Mouse (Mus musculus) stomach, postnatal 0 days (tissue): ENCODE measurements around the gene Chmp6. TPM values are rescaled to one million over a fixed set of nuclear protein-coding genes. Genes with fewer than 3 reads are reported as not detected.

Experiments
- ATAC-seq: fragments of 200-750 bp; cut with Nextera tagmentation; 2 replicates; pipeline ENCODE4 v1.8.0; 2017; ENCODE audit not compliant: low FRiP score, low TSS enrichment
- DNase-seq: peaks from one replicate; pipeline ENCODE4 v3.0.0-alpha.2; 2016; ENCODE audit warnings: low spot score
- H3K27ac ChIP-seq: fragments of 300-500 bp; sonication (generic); replicated peaks from 2 replicates; pipeline ENCODE4 v1.5.1; 2014; ENCODE audit warnings: mild to moderate bottlenecking, control low read depth
- H3K27me3 ChIP-seq: fragments of 300-500 bp; sonication (generic); 2 replicates; pipeline ENCODE4 v1.6.1; 2014; ENCODE audit warnings: low read length; ENCODE audit not compliant: control insufficient read depth, insufficient read depth
- H3K36me3 ChIP-seq: fragments of 300-500 bp; sonication (generic); 2 replicates; pipeline ENCODE4 v1.6.1; 2014; ENCODE audit warnings: low read length, mixed read lengths; ENCODE audit not compliant: control insufficient read depth, insufficient read depth
- H3K4me1 ChIP-seq: fragments of 300-500 bp; sonication (generic); replicated peaks from 2 replicates; pipeline ENCODE4 v1.6.1; 2014; ENCODE audit warnings: antibody characterized with exemption; ENCODE audit not compliant: control insufficient read depth, insufficient read depth
- H3K4me2 ChIP-seq: fragments of 300-500 bp; sonication (generic); replicated peaks from 2 replicates; pipeline ENCODE4 v1.6.1; 2014; ENCODE audit warnings: low read depth, mild to moderate bottlenecking, control low read depth, moderate library complexity
- H3K4me3 ChIP-seq: fragments of 300-500 bp; sonication (generic); 2 replicates; pipeline ENCODE4 v1.5.1; 2014; ENCODE audit warnings: low read depth, low read length, control low read depth
- H3K9ac ChIP-seq: fragments of 300-500 bp; sonication (generic); 2 replicates; pipeline ENCODE4 v1.6.1; 2014; ENCODE audit warnings: mild to moderate bottlenecking, low read length, control low read depth, mixed read lengths
- H3K9me3 ChIP-seq: fragments of 300-500 bp; sonication (generic); 2 replicates; pipeline ENCODE4 v1.6.1; 2016; ENCODE audit warnings: low read length; ENCODE audit not compliant: control insufficient read depth
- CTCF ChIP-seq: IDR thresholded peaks from 2 replicates; pipeline ENCODE4 v1.5.1; 2016; ENCODE audit warnings: antibody characterized with exemption, low read depth, mild to moderate bottlenecking, moderate library complexity
- EP300 ChIP-seq: optimal IDR thresholded peaks from 2 replicates; pipeline ENCODE3; 2016; ENCODE audit warnings: antibody characterized with exemption
- WGBS: fragments of 180-500 bp; shearing (Covaris S2); extraction: QIAGEN DNeasy Blood & Tissue Kit; methylation state at CpG from one replicate; pipeline ENCODE4 v1.1.7; 2014; 5-methylcytosine and 5-hydroxymethylcytosine counted together
- polyA plus RNA-seq: library from polyadenylated mRNA; unstranded; fragments of >200 nt; fragmentation: Nextera tagmentation; extraction: Ambion mirVana; gene quantifications from 2 replicates; pipeline ENCODE4 v1.2.1, GENCODE M21; 2015

Chmp6 gene
- polyA plus RNA-seq, 1 experiment from 2014 or later, result 84.5 TPM

GRCm38 (mm10) chr11:119965053-119965452 is 51.8 kb downstream of the Chmp6 start:
- Histone ChIP-seq H3K27ac (no peak overlapping the region), H3K9me3 (no peaks in the 10 kb centered on the region), H3K4me3 (no peak overlapping the region), H3K36me3 (peaks cover 11% of the 10 kb centered on the region; the same call in 1 of the 2 replicates), H3K4me2 (no peak overlapping the region), H3K9ac (no peak overlapping the region), H3K4me1 (no peaks in the 10 kb centered on the region), H3K27me3 (no peaks in the 10 kb centered on the region)
- WGBS, result 42% methylated on average over 9 of the region's 9 CpGs
- ATAC-seq (no peak), DNase-seq (no peak)
- TF ChIP-seq CTCF (no peak), EP300 (no peak)

GRCm38 (mm10) chr11:119966294-119966693 is 53.1 kb downstream of the Chmp6 start:
- Histone ChIP-seq H3K9me3 (no peaks in the 10 kb centered on the region), H3K36me3 (peaks cover 8% of the 10 kb centered on the region; the same call in 1 of the 2 replicates), H3K27me3 (no peaks in the 10 kb centered on the region), H3K4me3 (no peak overlapping the region), H3K27ac (no peak overlapping the region), H3K4me1 (no peaks in the 10 kb centered on the region), H3K9ac (no peak overlapping the region), H3K4me2 (no peak overlapping the region)
- TF ChIP-seq CTCF, result no peak
- TF ChIP-seq EP300, result no peak
- WGBS, result 79% methylated on average over 6 of the region's 6 CpGs
- ATAC-seq (no peak), DNase-seq (no peak)

DNA sequence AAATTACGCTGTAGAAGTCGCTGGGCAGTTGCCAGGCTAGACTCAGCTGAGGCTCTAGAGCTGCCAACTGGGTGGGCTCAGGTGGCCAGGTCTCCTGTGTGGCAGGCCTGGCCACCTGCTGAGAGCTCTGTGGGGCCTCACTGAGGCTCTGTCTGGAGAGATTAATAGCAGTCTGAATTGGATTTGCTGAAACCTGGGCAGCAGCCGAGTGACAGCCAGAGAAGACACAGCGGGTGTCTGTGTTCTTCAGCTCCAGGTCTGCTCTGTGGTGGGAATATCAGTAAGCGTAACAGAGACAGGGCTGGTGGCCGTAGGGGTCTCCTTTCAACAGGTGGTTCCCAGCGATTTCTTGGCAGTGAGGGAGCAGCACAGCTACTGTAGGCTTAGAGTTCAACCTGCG is 54.2 kb downstream of the Chmp6 start:
- TF ChIP-seq CTCF, result no peak
- TF ChIP-seq EP300, result no peak
- no peak overlapping the region for H3K4me3 ChIP-seq
- 80% methylated on average over 8 of the region's 8 CpGs for WGBS
- H3K36me3 ChIP-seq, result peaks cover 5% of the 10 kb centered on the region; the same call in 1 of the 2 replicates
- ATAC-seq (no peak), DNase-seq (no peak)
- H3K27ac ChIP-seq, result no peak overlapping the region
- H3K9ac ChIP-seq, result no peak overlapping the region
- no peaks in the 10 kb centered on the region for H3K27me3 ChIP-seq
- no peaks in the 10 kb centered on the region for H3K4me1 ChIP-seq
- H3K9me3 ChIP-seq, result no peaks in the 10 kb centered on the region
- H3K4me2 ChIP-seq, result no peak overlapping the region

GRCm38 (mm10) chr11:119967892-119968291 is 54.7 kb downstream of the Chmp6 start:
- no peak overlapping the region for H3K4me2 ChIP-seq
- ATAC-seq (no peak; the same call in 1 of the 2 replicates), DNase-seq (no peak)
- WGBS, result 83% methylated on average over 2 of the region's 2 CpGs
- no peaks in the 10 kb centered on the region for H3K4me1 ChIP-seq
- H3K27me3 ChIP-seq, result no peaks in the 10 kb centered on the region
- H3K9ac ChIP-seq, result no peak overlapping the region
- no peaks in the 10 kb centered on the region for H3K9me3 ChIP-seq
- TF ChIP-seq EP300, result no peak
- peaks cover 5% of the 10 kb centered on the region; the same call in 1 of the 2 replicates for H3K36me3 ChIP-seq
- no peak overlapping the region for H3K4me3 ChIP-seq
- no peak overlapping the region for H3K27ac ChIP-seq

Other genes starting within 250 kb of the Chmp6 start
- gene Baiap2, start 29.3 kb downstream of the Chmp6 start, polyA plus RNA-seq, result 35.1 and 39.2 TPM in 2 replicates
- gene Aatk, start 133.7 kb downstream of the Chmp6 start, polyA plus RNA-seq, result 1.6 and 2.1 TPM in 2 replicates
- 5.8 and 6.3 TPM in 2 replicates for gene Cep131, start 173.4 kb downstream of the Chmp6 start, polyA plus RNA-seq
- 8.3 and 11.5 TPM in 2 replicates for gene Tepsin, start 185.3 kb downstream of the Chmp6 start, polyA plus RNA-seq
- gene Ndufaf8, start 185.5 kb downstream of the Chmp6 start, polyA plus RNA-seq, result 84.8 and 84.9 TPM in 2 replicates
- gene Slc38a10, start 237.9 kb downstream of the Chmp6 start, polyA plus RNA-seq, result 40.5 and 42.3 TPM in 2 replicates